Mouse (Mus musculus) retina, adult 2 months (tissue): ENCODE measurements around the gene Klhl29.

Source experiments
- DNase-seq: peaks from one replicate; pipeline ENCODE4 v3.0.0-alpha.2; 2012; ENCODE audit warnings: low read depth, low spot score

Klhl29 gene

DNA sequence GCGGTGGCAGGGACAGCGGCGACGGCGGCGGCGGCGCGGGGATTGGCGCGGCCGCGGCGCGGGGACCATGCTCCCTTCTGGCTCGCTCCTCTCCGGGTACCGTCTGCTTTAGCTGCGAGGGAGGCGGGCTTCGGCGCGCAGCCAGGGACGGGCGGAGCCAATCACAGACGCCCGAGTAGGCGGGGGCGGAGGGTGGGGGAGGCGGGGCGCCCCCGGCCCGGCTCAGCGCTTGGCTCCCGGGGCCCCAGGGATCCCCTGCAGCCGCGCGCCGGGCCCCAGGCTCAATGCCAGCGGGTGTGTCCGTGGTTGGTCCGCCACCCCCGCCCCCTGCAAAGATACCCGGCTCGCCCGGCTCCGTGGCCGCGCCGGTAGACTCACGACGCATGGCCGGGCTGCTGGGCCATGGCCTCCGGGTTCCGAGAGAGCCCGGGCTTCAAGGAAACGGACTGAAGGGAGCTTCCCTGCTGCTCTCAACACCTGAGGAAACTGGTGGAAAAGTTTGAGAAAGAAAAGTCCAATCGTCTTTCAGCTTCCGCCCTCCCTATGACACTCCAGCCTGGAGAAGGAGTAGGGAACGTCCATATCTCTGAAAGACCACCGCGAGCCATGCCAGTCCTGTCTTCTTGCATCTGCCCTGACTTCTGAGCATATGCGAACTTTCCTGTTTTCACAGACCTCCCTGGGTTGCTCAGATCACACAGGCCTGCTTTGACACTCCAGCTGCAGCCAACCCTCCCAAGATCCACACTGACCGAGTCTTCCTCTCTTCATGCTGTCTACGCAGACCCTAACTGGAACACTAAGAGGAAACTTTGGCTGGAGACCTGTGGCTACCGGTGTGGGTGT is at the start of gene Klhl29:
Klhl29 (minus strand) TSS at position 67 of the 846 bp plus-strand sequence.
- DNase-seq = peak; percentile 72

- DNase-seq = no peak
Measured at GRCm38 (mm10) chr12:5425276-5425675, 49.8 kb upstream of the Klhl29 start.

DNA sequence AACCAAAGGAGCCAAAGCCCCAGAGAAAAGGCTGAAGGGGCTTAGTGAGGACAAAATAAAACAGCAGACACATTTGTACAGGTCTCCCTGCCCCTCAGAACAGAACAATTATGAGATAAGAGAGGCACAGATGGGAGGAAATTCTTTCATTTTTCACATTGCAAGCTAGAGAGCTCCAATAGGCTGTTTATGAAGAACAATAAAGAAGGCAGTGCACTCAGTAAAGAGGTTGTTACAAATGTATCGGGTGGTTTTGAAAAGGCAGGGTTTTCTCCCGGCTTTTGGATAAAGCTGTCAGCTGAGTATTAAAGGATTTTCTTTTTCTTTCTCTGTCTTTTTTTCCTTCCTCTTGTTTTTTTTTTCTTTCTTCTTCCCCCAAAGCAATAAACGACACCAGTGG is 40.3 kb upstream of the Klhl29 start:
- no peak for DNase-seq

DNA sequence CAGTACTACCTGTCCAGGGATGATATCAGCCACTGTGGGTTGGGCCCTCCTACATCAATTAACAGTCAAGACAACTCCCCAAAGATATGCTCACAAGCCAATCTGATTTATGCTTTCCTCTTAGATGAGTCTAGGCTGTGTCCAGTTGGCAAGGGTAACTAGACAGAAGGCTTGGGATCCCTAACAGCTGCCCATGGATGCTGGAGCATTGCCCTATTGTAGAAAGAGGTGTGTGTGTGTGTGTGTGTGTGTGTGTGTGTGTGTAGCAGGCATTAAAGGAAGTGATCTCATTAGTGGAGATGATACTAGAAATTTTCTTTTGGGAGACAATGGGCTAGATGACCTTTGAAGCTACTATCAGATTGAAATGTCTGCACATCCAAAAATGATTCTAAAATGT is 38.5 kb upstream of the Klhl29 start:
- DNase-seq = no peak

DNA sequence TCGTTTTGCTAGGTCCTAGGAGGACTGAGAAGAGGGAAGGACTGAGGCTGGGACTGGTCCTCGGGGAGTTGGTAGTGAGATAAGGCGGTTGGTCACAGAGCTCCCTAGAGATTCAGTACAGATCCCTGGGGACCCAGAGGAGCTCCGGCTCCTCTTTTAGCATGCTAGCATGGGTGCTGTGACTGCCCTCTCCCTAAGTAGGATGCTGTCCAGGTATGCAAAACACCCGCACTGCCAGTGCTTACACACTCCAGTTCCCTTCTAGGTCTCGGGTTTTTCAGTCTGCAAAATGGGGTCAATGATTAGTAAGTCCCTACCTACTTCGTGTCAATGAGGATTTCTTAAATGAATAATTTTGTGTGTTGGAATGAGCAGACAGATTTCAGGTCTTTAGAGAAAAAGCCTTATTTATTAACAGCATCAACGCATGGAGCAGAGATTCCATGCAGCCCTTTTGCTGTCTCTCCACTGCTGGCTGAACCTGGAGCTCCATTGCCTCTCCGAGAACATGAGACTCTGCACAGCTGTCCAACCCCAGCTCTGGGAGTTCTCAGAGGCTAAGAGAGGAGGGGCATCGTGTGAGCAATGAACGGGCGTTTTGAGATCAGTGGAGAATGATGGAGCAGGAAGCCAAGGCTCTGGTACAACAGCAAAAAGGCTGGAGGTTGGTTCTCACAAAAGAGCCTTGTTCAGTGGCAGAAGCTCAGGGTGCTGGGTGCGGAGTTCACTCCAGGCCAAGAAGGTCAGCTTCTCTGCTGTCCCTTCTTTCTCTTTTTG is 36.5 kb upstream of the Klhl29 start:
- no peak for DNase-seq

GRCm38 (mm10) chr12:5411346-5411745 is 35.9 kb upstream of the Klhl29 start:
- no peak for DNase-seq

- peak; percentile 75 for DNase-seq
Measured at GRCm38 (mm10) chr12:5410391-5411115, 35.1 kb upstream of the Klhl29 start.

DNA sequence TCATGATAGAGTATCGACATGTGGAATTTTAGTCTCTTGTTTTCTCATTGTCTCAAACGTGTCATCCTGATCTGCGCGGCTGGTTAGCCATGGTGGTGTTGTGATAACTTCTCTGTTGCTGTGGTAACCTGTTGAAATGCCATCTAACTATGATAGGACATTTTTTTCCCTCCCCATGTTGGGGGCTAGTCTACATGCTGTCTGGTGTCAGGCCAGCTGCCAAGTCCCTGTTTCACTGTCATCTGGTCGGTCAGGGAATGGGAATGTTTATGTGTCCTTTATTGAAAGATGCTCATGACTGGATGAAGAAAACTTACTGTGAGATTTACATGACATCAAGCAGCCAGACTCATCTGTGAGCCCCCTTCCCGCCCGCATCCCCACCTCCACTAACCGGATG is 31.7 kb upstream of the Klhl29 start:
- no peak for DNase-seq

DNA sequence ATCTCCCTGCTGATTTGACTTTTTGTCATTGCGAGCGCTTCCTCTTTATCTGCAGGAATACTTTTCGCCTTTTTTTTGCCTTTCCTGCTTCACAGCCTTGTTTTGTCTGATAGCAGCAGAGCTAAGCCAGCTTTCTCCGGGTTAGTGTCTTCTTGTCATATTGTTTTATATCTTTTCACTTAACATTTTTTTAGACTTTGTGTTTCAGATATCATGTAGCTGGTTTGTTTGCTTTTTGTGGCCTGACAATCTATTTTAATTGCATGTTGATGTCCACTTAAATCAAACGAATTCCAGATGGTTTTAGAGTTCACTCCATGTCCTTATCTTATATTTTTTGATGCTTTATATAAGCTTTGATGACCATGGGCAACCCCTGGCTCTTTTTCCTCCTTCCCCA is 21.9 kb upstream of the Klhl29 start:
- DNase-seq = no peak

GRCm38 (mm10) chr12:5395188-5395587 is 19.7 kb upstream of the Klhl29 start:
- DNase-seq = no peak

DNA sequence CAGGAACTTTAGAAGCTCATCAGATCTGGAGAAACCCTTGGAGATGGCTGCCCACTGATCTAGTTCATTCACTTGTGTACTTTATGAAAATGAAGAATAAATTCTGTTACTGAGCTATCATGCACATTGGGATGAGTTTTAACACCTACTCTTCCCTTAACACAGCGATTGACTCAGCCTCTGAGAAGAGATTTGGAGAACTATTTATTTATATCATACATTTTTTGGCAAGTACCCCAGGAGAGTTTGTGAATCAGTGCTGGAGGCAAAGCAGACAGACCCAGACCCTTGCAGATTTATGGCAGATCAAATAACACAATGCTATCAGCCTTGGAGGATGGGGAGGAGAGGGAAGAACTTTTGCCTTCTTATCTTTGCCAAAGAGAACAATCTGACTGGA is 11.6 kb upstream of the Klhl29 start:
- DNase-seq = no peak

DNA sequence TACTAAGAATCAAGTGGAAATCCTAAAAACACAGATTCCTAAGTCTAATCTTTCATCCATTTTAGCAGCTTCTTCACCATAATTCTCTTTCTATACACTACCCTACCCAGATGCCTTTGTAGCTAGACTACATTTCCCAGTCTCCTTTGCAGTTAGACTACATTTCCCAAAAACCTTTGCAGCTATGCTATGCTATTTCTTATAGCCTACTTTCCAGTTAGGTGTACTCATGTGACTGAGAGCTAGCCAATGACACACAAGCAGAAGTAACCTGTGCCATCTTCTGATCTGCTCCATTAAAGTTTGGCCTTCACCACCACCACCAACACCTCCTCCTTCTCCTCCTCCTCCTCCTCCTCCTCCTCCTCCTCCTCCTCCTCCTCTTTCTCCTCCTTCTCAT is 11.2 kb upstream of the Klhl29 start:
- no peak for DNase-seq

DNA sequence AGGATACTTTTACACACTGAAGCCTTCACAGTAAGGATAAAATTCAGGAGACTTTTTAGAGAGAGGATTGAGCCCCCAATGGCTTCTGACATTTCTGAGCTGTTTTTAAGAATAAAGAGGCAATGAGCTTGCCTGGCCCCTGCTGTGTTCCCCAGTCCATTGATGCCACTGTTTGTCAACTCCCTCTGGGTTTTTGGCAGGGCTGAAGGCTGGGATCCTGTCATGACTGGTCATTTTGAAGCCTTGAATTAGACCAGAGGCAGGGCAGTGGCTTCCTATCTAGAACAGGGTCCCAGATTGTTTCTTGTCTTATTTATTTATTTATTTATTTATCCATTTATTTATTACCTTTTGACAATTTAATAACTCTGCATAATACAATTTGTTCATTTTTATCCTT is 6.2 kb upstream of the Klhl29 start:
- no peak for DNase-seq

GRCm38 (mm10) chr12:5374684-5375615 is 532 bp downstream of the Klhl29 start:
- no peak for DNase-seq

GRCm38 (mm10) chr12:5374196-5374683 is 1.2 kb downstream of the Klhl29 start:
- DNase-seq = no peak

- DNase-seq = no peak
Measured at GRCm38 (mm10) chr12:5373641-5374195, 1.8 kb downstream of the Klhl29 start.

DNA sequence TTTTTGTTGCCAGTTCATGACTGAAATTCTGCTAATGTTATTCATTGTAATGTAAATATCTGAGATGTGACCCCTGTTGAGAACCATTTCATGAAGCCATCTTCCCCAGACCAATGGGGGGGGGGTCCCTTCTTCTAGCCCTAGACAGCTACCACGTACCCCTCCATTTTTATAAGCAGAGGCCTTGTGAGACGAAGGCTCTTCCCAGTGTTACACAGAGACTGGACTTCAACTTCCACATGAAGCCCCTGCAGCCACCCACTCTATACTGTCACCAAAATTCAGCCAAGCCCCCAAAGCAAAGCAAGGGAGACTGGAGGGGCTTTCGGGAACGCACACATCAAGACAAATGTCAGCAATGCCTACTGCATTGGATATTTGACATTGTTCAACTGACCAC is 6.1 kb downstream of the Klhl29 start:
- no peak for DNase-seq

- DNase-seq = no peak
Measured at GRCm38 (mm10) chr12:5364836-5365235, 10.6 kb downstream of the Klhl29 start.

- DNase-seq = no peak
Measured at GRCm38 (mm10) chr12:5363961-5364634, 11.4 kb downstream of the Klhl29 start.

- DNase-seq = no peak
Measured at GRCm38 (mm10) chr12:5359065-5359464, 16.4 kb downstream of the Klhl29 start.
